Mouse (Mus musculus): ENCODE measurements around the gene Smad1.

- TF ChIP-seq POLR2A (IDR thresholded peaks at IDR 0.05; ENCODE audit: borderline replicate concordance, extremely low read depth, insufficient read depth, insufficient read length, poor library complexity, severe bottlenecking) (no peak), CTCF (IDR thresholded peaks at IDR 0.05; ENCODE audit: borderline replicate concordance, extremely low read depth, insufficient read depth, insufficient read length) (no peak)
Measured at GRCm38 (mm10) chr8:79295276-79296105, 103.8 kb downstream of the Smad1 start.
